Mouse (Mus musculus) forebrain, embryonic 11.5 days (tissue): ENCODE measurements around the gene Alk. TPM values are rescaled to one million over a fixed set of nuclear protein-coding genes. Genes with fewer than 3 reads are reported as not detected.

Experiments used
- ATAC-seq: fragments of 200-750 bp; cut with Nextera tagmentation; replicated peaks from 2 replicates; pipeline ENCODE4 v1.8.0; 2017; ENCODE audit warnings: moderate TSS enrichment; ENCODE audit not compliant: low FRiP score
- DNase-seq: peaks from one replicate; pipeline ENCODE4 v3.0.0-alpha.2; 2017; ENCODE audit warnings: low spot score
- H3K27ac ChIP-seq: fragments of 300-500 bp; sonication (generic); 2 replicates; pipeline ENCODE4 v1.5.1; 2014; ENCODE audit warnings: low read depth, low read length
- H3K27me3 ChIP-seq: fragments of 300-500 bp; sonication (generic); 2 replicates; pipeline ENCODE4 v1.6.1; 2014; ENCODE audit warnings: mild to moderate bottlenecking, low read length, mixed read lengths; ENCODE audit not compliant: control insufficient read depth, insufficient read depth
- H3K36me3 ChIP-seq: fragments of 300-500 bp; sonication (generic); 2 replicates; pipeline ENCODE4 v1.6.1; 2014; ENCODE audit warnings: mild to moderate bottlenecking, low read length, moderate library complexity, mixed read lengths; ENCODE audit not compliant: control insufficient read depth, insufficient read depth
- H3K4me1 ChIP-seq: fragments of 300-500 bp; sonication (generic); replicated peaks from 2 replicates; pipeline ENCODE4 v1.6.1; 2014; ENCODE audit warnings: low read length, mixed read lengths; ENCODE audit not compliant: control insufficient read depth, insufficient read depth
- H3K4me2 ChIP-seq: fragments of 300-500 bp; sonication (generic); 2 replicates; pipeline ENCODE4 v1.6.1; 2014; ENCODE audit warnings: low read depth, mild to moderate bottlenecking, low read length, moderate library complexity, mixed read lengths; ENCODE audit not compliant: severe bottlenecking
- H3K4me3 ChIP-seq: fragments of 300-500 bp; sonication (generic); 2 replicates; pipeline ENCODE4 v1.5.1; 2014; ENCODE audit warnings: low read depth, low read length
- H3K9ac ChIP-seq: fragments of 300-500 bp; sonication (generic); 2 replicates; pipeline ENCODE4 v1.6.1; 2014; ENCODE audit warnings: low read length
- H3K9me3 ChIP-seq: fragments of 300-500 bp; sonication (generic); 2 replicates; pipeline ENCODE4 v1.6.1; 2016; ENCODE audit warnings: low read length, mixed read lengths; ENCODE audit not compliant: control insufficient read depth
- WGBS: fragments of 180-500 bp; shearing (Covaris S2); extraction: QIAGEN DNeasy Blood & Tissue Kit; methylation state at CpG from one replicate; pipeline ENCODE4 v1.1.7; 2014; 5-methylcytosine and 5-hydroxymethylcytosine counted together
- polyA plus RNA-seq: library from polyadenylated mRNA; unstranded; fragments of >200 nt; fragmentation: Nextera tagmentation; extraction: Ambion mirVana; gene quantifications from 2 replicates; pipeline ENCODE4 v1.2.1, GENCODE M21; 2014

Gene Alk
- polyA plus RNA-seq, 1 experiment from 2014 or later: 0.15 TPM

DNA sequence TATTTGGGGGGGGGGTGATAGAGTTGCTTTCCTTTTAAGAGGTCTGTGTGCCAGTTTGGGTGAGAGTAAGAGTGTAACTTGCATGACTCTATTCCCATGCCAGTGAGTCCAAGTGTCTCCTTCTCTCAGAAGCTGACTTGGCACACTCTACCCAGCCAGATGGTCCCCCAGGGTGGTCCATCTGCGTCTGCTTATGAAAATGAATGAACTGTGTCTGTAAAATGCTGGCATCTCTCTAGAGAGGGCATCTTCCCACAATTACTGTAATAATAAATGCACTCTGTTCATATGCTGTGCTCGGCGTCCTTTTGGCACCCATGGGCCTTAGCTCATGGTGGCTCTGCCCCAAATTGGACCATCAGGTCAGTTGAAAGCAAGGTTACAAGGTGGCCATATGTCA lies 589.2 kb downstream of the Alk start:
- no peaks in the 10 kb centered on the region for H3K36me3 ChIP-seq
- H3K4me3 ChIP-seq: no peak overlapping the region
- DNase-seq (no peak), ATAC-seq (no peak)
- H3K9me3 ChIP-seq: no peaks in the 10 kb centered on the region
- no peak overlapping the region for H3K4me2 ChIP-seq
- no peaks in the 10 kb centered on the region for H3K27me3 ChIP-seq
- WGBS: 85% methylated on average over 3 of the region's 3 CpGs
- no peaks in the 10 kb centered on the region for H3K4me1 ChIP-seq
- H3K9ac ChIP-seq: no peak overlapping the region
- H3K27ac ChIP-seq: no peak overlapping the region

DNA sequence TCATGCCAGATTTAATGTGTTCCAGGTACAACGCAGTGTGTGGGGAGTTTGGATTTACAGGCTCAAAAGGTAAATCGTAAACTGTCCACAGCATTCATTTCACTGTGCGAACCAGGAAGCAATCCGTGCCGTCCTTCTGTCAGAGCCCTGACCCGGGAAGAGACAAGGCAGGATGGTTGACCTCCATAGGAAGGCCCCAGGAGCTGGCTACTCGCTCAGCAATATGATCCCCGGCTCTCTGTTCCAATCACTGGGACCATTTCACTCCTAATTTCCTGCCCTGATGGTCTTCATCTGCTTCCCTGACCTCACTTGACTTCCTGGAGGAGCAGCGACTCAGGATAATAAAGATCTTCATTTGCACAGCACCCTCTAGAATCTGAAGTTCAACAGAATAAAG lies 591.7 kb downstream of the Alk start:
- H3K4me2 ChIP-seq: no peak overlapping the region
- H3K4me3 ChIP-seq: no peak overlapping the region
- H3K4me1 ChIP-seq: no peaks in the 10 kb centered on the region
- no peaks in the 10 kb centered on the region for H3K27me3 ChIP-seq
- no peaks in the 10 kb centered on the region for H3K9me3 ChIP-seq
- H3K36me3 ChIP-seq: no peaks in the 10 kb centered on the region
- ATAC-seq (no peak), DNase-seq (no peak)
- no peak overlapping the region for H3K27ac ChIP-seq
- no peak overlapping the region for H3K9ac ChIP-seq
- WGBS: 82% methylated on average over 9 of the region's 9 CpGs

DNA sequence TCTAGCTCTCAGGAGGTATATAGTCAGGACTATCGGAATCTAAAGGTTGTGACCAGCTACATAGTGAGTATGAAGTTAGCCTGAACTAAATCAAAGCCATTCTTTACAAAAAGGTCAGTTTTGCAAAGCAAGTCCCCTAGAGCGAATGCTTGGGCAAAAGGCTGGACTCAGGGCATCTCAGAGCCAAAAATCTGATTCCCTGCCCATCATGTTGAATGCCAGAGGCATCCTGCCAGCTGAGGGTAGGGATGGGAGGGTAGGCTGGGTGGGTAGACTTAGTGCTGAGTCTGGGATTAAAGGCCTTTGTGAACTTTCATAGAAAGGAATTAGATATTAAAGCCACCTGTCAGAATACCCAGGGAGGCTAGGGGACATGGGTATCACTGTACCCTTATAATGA lies 594.6 kb downstream of the Alk start:
- no peak overlapping the region for H3K4me3 ChIP-seq
- DNase-seq (no peak), ATAC-seq (no peak)
- no peak overlapping the region for H3K9ac ChIP-seq
- H3K27ac ChIP-seq: no peak overlapping the region
- H3K36me3 ChIP-seq: no peaks in the 10 kb centered on the region
- 88% methylated on average over 2 of the region's 2 CpGs for WGBS
- H3K4me1 ChIP-seq: no peaks in the 10 kb centered on the region
- no peaks in the 10 kb centered on the region for H3K9me3 ChIP-seq
- no peak overlapping the region for H3K4me2 ChIP-seq
- no peaks in the 10 kb centered on the region for H3K27me3 ChIP-seq

GRCm38 (mm10) chr17:72008389-72008788 lies 596.0 kb downstream of the Alk start:
- H3K9me3 ChIP-seq: no peaks in the 10 kb centered on the region
- no peaks in the 10 kb centered on the region for H3K36me3 ChIP-seq
- no peaks in the 10 kb centered on the region for H3K4me1 ChIP-seq
- 80% methylated on average over 5 of the region's 5 CpGs for WGBS
- no peak overlapping the region for H3K4me3 ChIP-seq
- H3K9ac ChIP-seq: no peak overlapping the region
- ATAC-seq (no peak), DNase-seq (peak; percentile 8)
- no peak overlapping the region for H3K27ac ChIP-seq
- no peaks in the 10 kb centered on the region for H3K27me3 ChIP-seq
- no peak overlapping the region for H3K4me2 ChIP-seq

DNA sequence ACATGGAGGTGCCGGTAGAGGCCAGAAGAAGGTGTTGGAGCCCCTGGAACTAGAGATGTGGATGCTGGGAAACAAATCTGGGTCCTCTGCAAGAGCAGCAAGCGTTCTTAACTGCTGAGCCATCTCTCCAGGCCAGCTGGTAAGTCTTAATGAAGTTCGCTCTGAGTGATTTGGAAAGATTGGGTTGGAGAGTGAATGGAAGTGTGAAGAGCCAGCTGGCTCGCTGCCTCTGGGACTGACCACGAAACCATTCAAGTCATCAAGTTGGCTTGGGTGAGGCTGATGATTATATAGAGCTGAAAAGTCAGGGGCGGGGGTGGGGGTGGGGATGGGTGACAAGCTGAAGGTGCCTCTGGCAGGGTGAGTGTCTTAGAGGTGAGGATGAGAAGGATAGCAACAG lies 599.1 kb downstream of the Alk start:
- no peak for DNase-seq
- Histone ChIP-seq H3K4me1 (no peaks in the 10 kb centered on the region), H3K4me3 (no peak overlapping the region), H3K9ac (no peak overlapping the region), H3K27me3 (no peaks in the 10 kb centered on the region), H3K4me2 (no peak overlapping the region), H3K36me3 (no peaks in the 10 kb centered on the region), H3K9me3 (no peaks in the 10 kb centered on the region), H3K27ac (no peak overlapping the region)
- WGBS: 87% methylated on average over 6 of the region's 6 CpGs
- ATAC-seq: no peak

DNA sequence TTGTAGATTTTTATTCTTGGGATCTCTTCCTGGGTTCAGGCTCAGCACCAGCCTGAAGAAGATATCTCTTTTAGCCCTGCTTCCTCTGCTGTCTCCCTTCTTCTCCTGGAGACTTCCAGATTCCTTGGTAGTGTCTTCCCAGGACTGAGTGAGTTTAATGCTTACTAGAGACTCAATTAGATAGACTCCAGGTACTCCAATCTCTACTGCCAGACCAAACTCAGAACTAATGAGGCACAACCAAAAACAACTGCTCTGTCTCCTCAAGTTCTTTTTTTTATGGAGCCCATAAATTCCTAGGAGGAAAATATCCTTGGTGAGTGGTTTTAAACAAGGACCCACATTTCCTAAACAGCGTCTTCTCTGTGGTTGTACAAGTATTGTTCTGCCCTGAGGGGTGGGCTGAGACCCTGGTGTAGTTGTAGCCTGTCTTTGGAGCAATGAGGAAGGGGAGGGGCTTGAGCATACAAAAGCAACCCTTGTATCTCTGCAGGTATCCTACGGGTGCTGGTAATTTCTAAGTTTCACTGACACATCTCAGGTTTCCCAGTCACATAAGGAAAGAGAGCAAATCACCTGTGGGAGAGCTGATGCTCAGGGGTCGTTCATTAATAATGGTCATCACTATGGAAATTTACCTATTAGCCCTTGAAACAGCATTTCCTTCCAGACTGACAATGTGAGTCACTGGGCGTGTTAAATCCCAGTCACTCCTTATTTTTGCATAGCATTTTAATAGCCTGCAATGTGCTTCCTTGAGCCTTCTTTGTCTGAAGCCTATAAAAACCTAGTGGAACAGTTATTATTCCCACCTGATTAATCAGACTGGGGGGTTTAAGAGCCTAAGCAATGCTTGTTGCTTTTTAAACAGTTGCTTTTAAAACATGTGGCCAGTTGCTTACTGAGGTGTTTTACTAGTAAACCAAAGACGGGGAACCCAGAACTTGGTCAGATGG lies 604.6 kb downstream of the Alk start:
- Histone ChIP-seq H3K4me2 (no peak overlapping the region), H3K27me3 (no peaks in the 10 kb centered on the region), H3K4me1 (no peaks in the 10 kb centered on the region), H3K9ac (no peak overlapping the region), H3K9me3 (no peaks in the 10 kb centered on the region), H3K27ac (no peak overlapping the region), H3K36me3 (no peaks in the 10 kb centered on the region), H3K4me3 (no peak overlapping the region)
- DNase-seq: no peak
- 70% methylated on average over 5 of the region's 5 CpGs for WGBS
- no peak for ATAC-seq

DNA sequence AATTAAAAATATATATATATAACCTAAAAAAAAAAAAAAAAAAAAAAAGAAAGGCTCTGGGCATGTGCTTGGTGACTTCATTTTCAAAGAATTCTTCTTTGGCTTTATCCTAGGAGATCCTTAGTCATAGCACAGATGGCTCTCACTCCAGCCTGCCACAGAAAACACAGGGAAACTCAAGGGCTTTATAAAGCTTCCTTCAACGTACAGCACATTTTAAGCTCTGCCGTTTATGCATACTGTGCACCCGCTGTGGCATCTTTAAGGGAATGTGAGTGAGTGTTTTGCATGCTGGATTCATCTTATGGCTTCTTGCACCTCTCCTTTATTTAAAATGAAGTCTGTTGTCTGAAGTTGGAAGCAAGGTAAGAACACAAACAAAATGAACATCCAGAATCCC lies 606.7 kb downstream of the Alk start:
- ATAC-seq (no peak), DNase-seq (no peak)
- no peaks in the 10 kb centered on the region for H3K27me3 ChIP-seq
- no peaks in the 10 kb centered on the region for H3K4me1 ChIP-seq
- no peak overlapping the region for H3K4me2 ChIP-seq
- H3K36me3 ChIP-seq: no peaks in the 10 kb centered on the region
- H3K9ac ChIP-seq: no peak overlapping the region
- no peak overlapping the region for H3K4me3 ChIP-seq
- no peak overlapping the region for H3K27ac ChIP-seq
- no peaks in the 10 kb centered on the region for H3K9me3 ChIP-seq
- WGBS: 84% methylated on average over 3 of the region's 3 CpGs

DNA sequence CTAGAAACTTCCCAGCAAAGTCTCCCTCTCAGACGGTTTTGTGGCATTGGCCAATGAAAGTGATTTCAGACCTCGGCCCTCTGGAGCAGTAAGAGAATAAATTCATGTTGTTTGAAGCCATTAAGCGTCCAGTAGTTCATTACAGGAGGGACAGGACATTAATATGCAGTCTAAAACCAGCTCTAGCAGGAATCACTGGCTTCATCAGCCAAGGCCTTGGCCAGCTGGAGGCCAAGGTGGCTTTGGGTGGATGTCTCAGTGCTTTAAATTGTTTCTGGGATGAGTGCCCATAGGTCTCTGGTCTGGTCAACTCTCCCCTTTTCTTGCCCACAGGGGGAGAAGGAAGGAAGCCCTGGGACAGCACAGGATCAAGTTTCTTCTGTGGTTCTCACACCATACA lies 608.9 kb downstream of the Alk start:
- WGBS: 84% methylated on average over 3 of the region's 3 CpGs
- Histone ChIP-seq H3K9me3 (no peaks in the 10 kb centered on the region), H3K27ac (no peak overlapping the region), H3K4me1 (no peaks in the 10 kb centered on the region), H3K9ac (no peak overlapping the region), H3K4me3 (no peak overlapping the region), H3K27me3 (no peaks in the 10 kb centered on the region), H3K4me2 (no peak overlapping the region), H3K36me3 (no peaks in the 10 kb centered on the region)
- DNase-seq (no peak), ATAC-seq (no peak)

DNA sequence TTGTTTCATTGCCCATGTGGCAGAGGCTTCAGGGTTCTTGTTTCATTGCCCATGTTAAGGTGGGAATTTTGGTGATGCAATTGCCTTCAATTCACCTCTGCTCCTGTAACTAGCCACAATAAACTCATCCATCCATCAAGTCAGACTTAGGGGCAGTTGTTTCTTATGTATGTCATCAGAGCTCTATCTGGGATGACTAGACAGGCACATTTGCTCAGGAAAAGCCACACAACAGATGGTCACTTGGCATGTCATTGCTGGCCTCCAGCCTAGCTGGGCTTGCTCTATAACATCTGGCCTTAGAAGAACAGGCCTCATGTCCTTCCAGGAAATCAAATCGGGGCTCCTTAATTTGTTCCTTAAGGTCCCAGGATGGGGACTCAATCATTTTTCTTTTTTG lies 610.3 kb downstream of the Alk start:
- Histone ChIP-seq H3K9ac (no peak overlapping the region), H3K4me2 (no peak overlapping the region), H3K27me3 (no peaks in the 10 kb centered on the region), H3K36me3 (no peaks in the 10 kb centered on the region), H3K4me3 (no peak overlapping the region), H3K27ac (no peak overlapping the region), H3K9me3 (no peaks in the 10 kb centered on the region), H3K4me1 (no peaks in the 10 kb centered on the region; the same call in 1 of the 2 replicates)
- ATAC-seq: no peak
- 91% methylated on average over 1 of the region's 1 CpGs for WGBS
- no peak for DNase-seq
